In the genomic region with DNA sequence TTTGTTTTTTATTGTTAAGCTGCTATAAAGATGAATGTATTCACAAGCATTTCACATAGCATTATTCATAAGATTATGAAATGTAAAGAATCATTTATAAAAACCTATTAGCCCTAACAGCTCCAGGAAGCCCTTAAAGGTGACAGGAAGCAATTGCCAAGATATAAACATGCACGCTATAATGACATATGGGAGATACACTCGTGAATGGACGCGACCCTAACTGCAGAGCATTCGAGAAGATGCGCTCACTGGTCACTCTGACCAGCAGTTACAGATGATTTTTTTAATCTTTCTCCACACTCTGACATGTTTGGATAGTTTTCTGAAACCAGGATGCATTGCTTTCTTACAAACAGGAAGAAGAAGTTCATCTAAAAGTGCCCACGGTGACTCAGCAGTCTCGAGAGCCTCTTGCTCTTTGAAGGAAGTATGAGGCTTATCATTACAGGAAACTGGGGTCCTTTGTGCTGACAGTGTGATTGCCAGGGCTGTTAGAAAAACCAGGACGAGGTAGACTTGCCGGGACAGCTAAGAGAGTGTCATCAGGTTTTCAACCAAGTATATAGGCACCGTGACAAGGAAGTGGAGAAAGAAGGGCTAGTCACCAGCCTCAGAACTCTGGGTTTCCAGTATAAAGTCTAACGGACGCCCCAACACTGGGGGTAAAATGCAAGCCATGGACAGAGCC, we compare ENCODE assay signal across 9 mouse cellular contexts. TPM values are rescaled to one million over a fixed set of nuclear protein-coding genes. Genes with fewer than 3 reads are reported as not detected.
DNase-seq lines count a peak whose midpoint lies in the region; ATAC-seq and TF ChIP-seq lines count a peak whose summit lies in the region.
"Had no signal": no experiment of that assay in that cellular context is flagged by ENCODE, and none has a peak within 500 bp of the region (broad histone marks: within the 10 kb centered on the region; RNA-seq: fewer than 3 reads in every experiment).

No protein-coding gene starts in this region.

- WGBS in kidney, adult 2 months: 59% methylated on average over 13 of the region's 13 CpGs
- 72% methylated on average over 13 of the region's 13 CpGs for WGBS in embryonic facial prominence, embryonic 12.5 days
- 74% methylated on average over 13 of the region's 13 CpGs for WGBS in limb, embryonic 15.5 days
- WGBS in stomach, embryonic 16.5 days: 48% methylated on average over 13 of the region's 13 CpGs

- H3K9ac ChIP-seq in embryonic facial prominence, embryonic 12.5 days: no peak overlapping the region
- no peak overlapping the region for H3K9ac ChIP-seq in limb, embryonic 15.5 days
- no peak overlapping the region for H3K9ac ChIP-seq in stomach, embryonic 16.5 days (ENCODE audit: low read length)
- H3K9ac ChIP-seq: midbrain, embryonic 12.5 days had no signal

- no peak overlapping the region for H3K4me2 ChIP-seq in embryonic facial prominence, embryonic 12.5 days (replicated peaks)
- no peak overlapping the region for H3K4me2 ChIP-seq in limb, embryonic 15.5 days
- H3K4me2 ChIP-seq in stomach, embryonic 16.5 days (ENCODE audit: low read depth, low read length): no peak overlapping the region
- H3K4me2 ChIP-seq: midbrain, embryonic 12.5 days had no signal

- no peak overlapping the region for H3K4me3 ChIP-seq in kidney, adult 2 months (ENCODE audit: insufficient read depth, low read depth, low read length)
- H3K4me3 ChIP-seq in embryonic facial prominence, embryonic 12.5 days: no peak overlapping the region
- H3K4me3 ChIP-seq in limb, embryonic 15.5 days: no peak overlapping the region
- no peak overlapping the region for H3K4me3 ChIP-seq in stomach, embryonic 16.5 days (replicated peaks; ENCODE audit: low read length)
- H3K4me3 ChIP-seq: midbrain, embryonic 12.5 days had no signal

- no peak for TF ChIP-seq CTCF in kidney, adult 2 months (conservative IDR thresholded peaks at IDR 0.05; ENCODE audit: insufficient read depth, insufficient read length, low read depth, low read length)

- H3K4me1 ChIP-seq in kidney, adult 2 months (ENCODE audit: control insufficient read depth, insufficient read depth, low read length): peaks cover 25% of the 10 kb centered on the region
- peaks cover 14% of the 10 kb centered on the region for H3K4me1 ChIP-seq in embryonic facial prominence, embryonic 12.5 days
- H3K4me1 ChIP-seq in limb, embryonic 15.5 days: peaks cover 36% of the 10 kb centered on the region
- peaks cover 28% of the 10 kb centered on the region for H3K4me1 ChIP-seq in stomach, embryonic 16.5 days (ENCODE audit: control insufficient read depth, insufficient read depth, low read length)

- no peaks in the 10 kb centered on the region for H3K9me3 ChIP-seq in embryonic facial prominence, embryonic 12.5 days
- no peaks in the 10 kb centered on the region for H3K9me3 ChIP-seq in limb, embryonic 15.5 days
- no peaks in the 10 kb centered on the region for H3K9me3 ChIP-seq in stomach, embryonic 16.5 days (replicated peaks; ENCODE audit: control insufficient read depth, low read length)
- H3K9me3 ChIP-seq: midbrain, embryonic 12.5 days had no signal

- peak overlapping the region; percentile 60 for H3K27ac ChIP-seq in kidney, adult 2 months (ENCODE audit: insufficient read depth, low read depth, low read length)
- 0 out of 2 replicates have a peak overlapping the region, but pooled peaks have one; percentile 8 for H3K27ac ChIP-seq in embryonic facial prominence, embryonic 12.5 days
- H3K27ac ChIP-seq in limb, embryonic 15.5 days: peak overlapping the region; percentile 71
- peak overlapping the region; percentile 48 for H3K27ac ChIP-seq in stomach, embryonic 16.5 days (ENCODE audit: low read length)
- H3K27ac ChIP-seq: midbrain, embryonic 12.5 days had no signal

- H3K36me3 ChIP-seq in kidney, adult 2 months (ENCODE audit: control insufficient read depth, insufficient read depth, low read length): no peaks in the 10 kb centered on the region; the same call in 1 of the 2 replicates
- 0 out of 2 replicates have a peak, but pooled peaks cover 3% of the 10 kb centered on the region for H3K36me3 ChIP-seq in embryonic facial prominence, embryonic 12.5 days
- H3K36me3 ChIP-seq in limb, embryonic 15.5 days: peaks cover 8% of the 10 kb centered on the region; the same call in 1 of the 2 replicates
- no peaks in the 10 kb centered on the region for H3K36me3 ChIP-seq in stomach, embryonic 16.5 days (ENCODE audit: control insufficient read depth, insufficient read depth, low read length)

- no peaks in the 10 kb centered on the region for H3K27me3 ChIP-seq in kidney, adult 2 months (replicated peaks; ENCODE audit: control insufficient read depth, insufficient read depth, low read length)
- no peaks in the 10 kb centered on the region for H3K27me3 ChIP-seq in embryonic facial prominence, embryonic 12.5 days
- no peaks in the 10 kb centered on the region for H3K27me3 ChIP-seq in limb, embryonic 15.5 days
- H3K27me3 ChIP-seq in stomach, embryonic 16.5 days (ENCODE audit: control insufficient read depth, insufficient read depth, low read length): no peaks in the 10 kb centered on the region
- H3K27me3 ChIP-seq: midbrain, embryonic 12.5 days had no signal

- no peak for ATAC-seq in embryonic facial prominence, embryonic 12.5 days (ENCODE audit: insufficient number of reproducible peaks, insufficient read depth, low FRiP score, low TSS enrichment)
- no peak for ATAC-seq in limb, embryonic 15.5 days (ENCODE audit: insufficient number of reproducible peaks, low FRiP score, low TSS enrichment, low read depth)
- no peak for ATAC-seq in stomach, embryonic 16.5 days (ENCODE audit: insufficient read depth, low FRiP score)
- no peak for ATAC-seq in frontal cortex, adult (ENCODE audit: low TSS enrichment)

- TF ChIP-seq POLR2A in kidney, adult 2 months (IDR thresholded peaks at IDR 0.05; ENCODE audit: low read depth, low read length): no peak

- DNase-seq in kidney, adult 2 months: peak; percentile 73
- DNase-seq in kidney, adult 8-10 months: no peak
- no peak for DNase-seq in layer of hippocampus, adult 9-11 months
- DNase-seq in layer of hippocampus, postnatal 14 days (ENCODE audit: low spot score in 2 of 2): no peak

RNA-seq across cellular contexts. Expression of a gene that starts 6.4 kb away (rescaled TPM):
- 37.5 and 43.8 TPM in 2 replicates for polyA plus RNA-seq in kidney, adult 2 months (2012; rRNA removed)
- 2.0 and 2.6 TPM in 2 replicates for polyA plus RNA-seq in embryonic facial prominence, embryonic 12.5 days (2016; fragmentation: Nextera tagmentation; extraction: Ambion mirVana)
- polyA plus RNA-seq in limb, embryonic 15.5 days (2015; fragmentation: Nextera tagmentation; extraction: Ambion mirVana): 2.4 TPM in 2 replicates
- 2.3 and 2.8 TPM in 2 replicates for polyA plus RNA-seq in stomach, embryonic 16.5 days (2015; fragmentation: Nextera tagmentation; extraction: Ambion mirVana)
- 1 to 10 TPM; 1.9 to 2.7 TPM for total RNA-seq in layer of hippocampus, postnatal 14 days (2021)

RNA-seq across cellular contexts. Expression of a gene that starts 8.5 kb away (rescaled TPM):
- 6.4 and 6.7 TPM in 2 replicates for polyA plus RNA-seq in kidney, adult 2 months (2012; rRNA removed)
- 17.1 and 19.0 TPM in 2 replicates for polyA plus RNA-seq in embryonic facial prominence, embryonic 12.5 days (2016; fragmentation: Nextera tagmentation; extraction: Ambion mirVana)
- polyA plus RNA-seq in limb, embryonic 15.5 days (2015; fragmentation: Nextera tagmentation; extraction: Ambion mirVana): 13.4 and 15.8 TPM in 2 replicates
- polyA plus RNA-seq in stomach, embryonic 16.5 days (2015; fragmentation: Nextera tagmentation; extraction: Ambion mirVana): 10.9 and 11.9 TPM in 2 replicates
- 1 to 10 TPM; 5.0 to 5.4 TPM for total RNA-seq in layer of hippocampus, postnatal 14 days (2021)

RNA-seq across cellular contexts. Expression of a gene that starts 41.3 kb away (rescaled TPM):
- 56.0 and 60.5 TPM in 2 replicates for polyA plus RNA-seq in kidney, adult 2 months (2012; rRNA removed)
- 11.7 and 12.7 TPM in 2 replicates for polyA plus RNA-seq in embryonic facial prominence, embryonic 12.5 days (2016; fragmentation: Nextera tagmentation; extraction: Ambion mirVana)
- polyA plus RNA-seq in limb, embryonic 15.5 days (2015; fragmentation: Nextera tagmentation; extraction: Ambion mirVana): 9.9 and 10.2 TPM in 2 replicates
- 8.8 and 9.6 TPM in 2 replicates for polyA plus RNA-seq in stomach, embryonic 16.5 days (2015; fragmentation: Nextera tagmentation; extraction: Ambion mirVana)
- total RNA-seq in layer of hippocampus, postnatal 14 days (2021): 10 to 100 TPM; 34.6 to 38.6 TPM

RNA-seq across cellular contexts. Expression of a gene that starts 50.6 kb away (rescaled TPM):
- polyA plus RNA-seq in kidney, adult 2 months (2012; rRNA removed): not detected in 2 replicates
- polyA plus RNA-seq in embryonic facial prominence, embryonic 12.5 days (2016; fragmentation: Nextera tagmentation; extraction: Ambion mirVana): not detected in 2 replicates
- polyA plus RNA-seq in limb, embryonic 15.5 days (2015; fragmentation: Nextera tagmentation; extraction: Ambion mirVana): not detected in 2 replicates
- polyA plus RNA-seq in stomach, embryonic 16.5 days (2015; fragmentation: Nextera tagmentation; extraction: Ambion mirVana): not detected in 2 replicates
- not detected for total RNA-seq in layer of hippocampus, postnatal 14 days (2021)
- polyA plus RNA-seq: midbrain, embryonic 12.5 days had no signal

Comparison
In these comparisons a context has a peak if more than half of its experiments do, and no peak if none do; other contexts are left out.
1. H3K27ac ChIP-seq: peak in every context shown above with its lines; median percentile 71 in limb, embryonic 15.5 days; 60 in kidney, adult 2 months; 48 in stomach, embryonic 16.5 days; 8 in embryonic facial prominence, embryonic 12.5 days.
2. RNA of a gene that starts 6.4 kb away (polyA plus RNA-seq): 37.5 to 43.8 TPM in kidney, adult 2 months; 2.3 to 2.8 TPM in stomach, embryonic 16.5 days, 2.0 to 2.6 TPM in embryonic facial prominence, embryonic 12.5 days and 2.4 TPM in limb, embryonic 15.5 days; every median in the first group is over 10 times any median in the second.